8 mouse cellular contexts compared by ENCODE assay signal in the genomic region with DNA sequence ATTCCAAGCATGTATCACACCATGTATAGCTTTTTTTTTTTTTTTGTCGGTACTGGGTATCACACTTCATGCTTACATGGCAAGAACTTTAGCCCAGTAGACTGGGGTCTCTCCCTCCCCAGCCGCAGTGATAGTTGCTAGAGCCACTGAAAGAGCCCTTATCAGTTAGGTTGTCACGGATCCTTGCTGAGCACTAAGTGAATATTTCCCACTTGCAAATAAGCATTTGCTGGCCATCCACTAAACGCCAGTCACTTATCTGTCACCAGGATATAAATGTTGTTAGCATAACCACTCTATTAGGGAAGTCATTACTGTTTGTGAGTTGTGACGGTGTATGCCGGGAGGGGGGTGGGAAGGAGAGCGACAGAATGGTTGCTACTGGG. TPM values are rescaled to one million over a fixed set of nuclear protein-coding genes. Genes with fewer than 3 reads are reported as not detected.
DNase-seq lines count a peak whose midpoint lies in the region; ATAC-seq lines count a peak whose summit lies in the region.

No protein-coding gene starts in this region.

- peak; percentile 2; the same call in 1 of the 2 replicates for ATAC-seq in lung, embryonic 15.5 days (ENCODE audit: borderline replicate concordance, extremely low read depth, low FRiP score, low TSS enrichment)
- no peak for ATAC-seq in embryonic facial prominence, embryonic 14.5 days (ENCODE audit: low read depth)
- ATAC-seq in intestine, embryonic 14.5 days (replicated peaks; ENCODE audit: low FRiP score, low TSS enrichment, low read depth) = peak; percentile 18; the same call in 1 of the 2 replicates

- peaks cover 11% of the 10 kb centered on the region for H3K36me3 ChIP-seq in lung, embryonic 15.5 days
- peaks cover 23% of the 10 kb centered on the region for H3K36me3 ChIP-seq in embryonic facial prominence, embryonic 14.5 days (ENCODE audit: control insufficient read depth, insufficient read depth, low read length)
- peaks cover 4% of the 10 kb centered on the region for H3K36me3 ChIP-seq in intestine, embryonic 14.5 days (ENCODE audit: control insufficient read depth, insufficient read depth, low read length)
- H3K36me3 ChIP-seq in midbrain, embryonic 10.5 days = peaks cover 30% of the 10 kb centered on the region

- H3K4me3 ChIP-seq in lung, embryonic 15.5 days = peak overlapping the region; percentile 91
- H3K4me3 ChIP-seq in embryonic facial prominence, embryonic 14.5 days (ENCODE audit: low read depth, low read length) = peak overlapping the region; percentile 98
- H3K4me3 ChIP-seq in intestine, embryonic 14.5 days (ENCODE audit: low read depth, low read length) = peak overlapping the region; percentile 64
- peak overlapping the region; percentile 90 for H3K4me3 ChIP-seq in midbrain, embryonic 10.5 days

- WGBS in lung, embryonic 15.5 days = 4% methylated on average over 7 of the region's 7 CpGs
- 9% methylated on average over 7 of the region's 7 CpGs for WGBS in embryonic facial prominence, embryonic 14.5 days
- 6% methylated on average over 7 of the region's 7 CpGs for WGBS in intestine, embryonic 14.5 days
- WGBS in midbrain, embryonic 10.5 days = 14% methylated on average over 7 of the region's 7 CpGs

- H3K27me3 ChIP-seq in lung, embryonic 15.5 days = peaks cover 7% of the 10 kb centered on the region; the same call in 1 of the 2 replicates
- no peaks in the 10 kb centered on the region for H3K27me3 ChIP-seq in embryonic facial prominence, embryonic 14.5 days (replicated peaks; ENCODE audit: control insufficient read depth, insufficient read depth, low read length)
- no peaks in the 10 kb centered on the region; the same call in 1 of the 2 replicates for H3K27me3 ChIP-seq in intestine, embryonic 14.5 days (replicated peaks; ENCODE audit: control insufficient read depth, insufficient read depth, low read length)
- peaks cover 7% of the 10 kb centered on the region; the same call in 1 of the 2 replicates for H3K27me3 ChIP-seq in midbrain, embryonic 10.5 days (ENCODE audit: low read depth, poor library complexity, severe bottlenecking)

- H3K4me1 ChIP-seq in lung, embryonic 15.5 days = peaks cover 14% of the 10 kb centered on the region
- H3K4me1 ChIP-seq in embryonic facial prominence, embryonic 14.5 days (ENCODE audit: control insufficient read depth, insufficient read depth, low read length) = peaks cover 14% of the 10 kb centered on the region
- peaks cover 11% of the 10 kb centered on the region for H3K4me1 ChIP-seq in intestine, embryonic 14.5 days (replicated peaks; ENCODE audit: control insufficient read depth, insufficient read depth, low read length)
- peaks cover 18% of the 10 kb centered on the region for H3K4me1 ChIP-seq in midbrain, embryonic 10.5 days

- H3K27ac ChIP-seq in lung, embryonic 15.5 days = no peak overlapping the region
- no peak overlapping the region for H3K27ac ChIP-seq in embryonic facial prominence, embryonic 14.5 days (replicated peaks; ENCODE audit: low read depth, low read length)
- peak overlapping the region; percentile 22; the same call in 1 of the 2 replicates for H3K27ac ChIP-seq in intestine, embryonic 14.5 days (ENCODE audit: low read depth)
- H3K27ac ChIP-seq in midbrain, embryonic 10.5 days (replicated peaks) = peak overlapping the region; percentile 94

- no peak for DNase-seq in lung, postnatal 25 days (ENCODE audit: low spot score)
- DNase-seq in embryonic facial prominence, embryonic 14.5 days (ENCODE audit: low spot score) = no peak
- DNase-seq in intestine, embryonic 14.5 days (ENCODE audit: low spot score) = no peak
- DNase-seq in midbrain, embryonic 10.5 days (ENCODE audit: low spot score) = no peak
- DNase-seq in adipocyte (ENCODE audit: low spot score) = no peak
- DNase-seq in right cerebral cortex, adult 18-20 months = no peak
- DNase-seq in gastrocnemius, adult 18-20 months (ENCODE audit: low spot score) = no peak

- H3K9ac ChIP-seq in lung, embryonic 15.5 days = peak overlapping the region; percentile 89; the same call in 1 of the 2 replicates
- H3K9ac ChIP-seq in embryonic facial prominence, embryonic 14.5 days (ENCODE audit: low read depth, low read length) = peak overlapping the region; percentile 90
- peak overlapping the region; percentile 77 for H3K9ac ChIP-seq in intestine, embryonic 14.5 days (ENCODE audit: low read length)

- H3K4me2 ChIP-seq in lung, embryonic 15.5 days = peak overlapping the region; percentile 84
- H3K4me2 ChIP-seq in embryonic facial prominence, embryonic 14.5 days (ENCODE audit: low read depth, low read length) = peak overlapping the region; percentile 86
- peak overlapping the region; percentile 92 for H3K4me2 ChIP-seq in intestine, embryonic 14.5 days (ENCODE audit: low read length)

- H3K9me3 ChIP-seq in lung, embryonic 15.5 days = no peaks in the 10 kb centered on the region
- H3K9me3 ChIP-seq in embryonic facial prominence, embryonic 14.5 days (ENCODE audit: control insufficient read depth, low read length) = no peaks in the 10 kb centered on the region
- H3K9me3 ChIP-seq in intestine, embryonic 14.5 days (ENCODE audit: control insufficient read depth, low read length) = no peaks in the 10 kb centered on the region
- H3K9me3 ChIP-seq in midbrain, embryonic 10.5 days (replicated peaks) = no peaks in the 10 kb centered on the region

RNA-seq across cellular contexts. Expression of a gene that starts 0.4 kb away (rescaled TPM):
- polyA plus RNA-seq in lung, embryonic 15.5 days (2015; fragmentation: Nextera tagmentation; extraction: Ambion mirVana) = 155 and 161 TPM in 2 replicates
- 161 and 176 TPM in 2 replicates for polyA plus RNA-seq in embryonic facial prominence, embryonic 14.5 days (2014; fragmentation: Nextera tagmentation; extraction: Ambion mirVana)
- 154 and 165 TPM in 2 replicates for polyA plus RNA-seq in intestine, embryonic 14.5 days (2014; fragmentation: Nextera tagmentation; extraction: Ambion mirVana)
- 222 and 233 TPM in 2 replicates for polyA plus RNA-seq in midbrain, embryonic 10.5 days (2016; fragmentation: Nextera tagmentation; extraction: Ambion mirVana)
- 10 to 100 TPM; 85.4 to 87.0 TPM for total RNA-seq in gastrocnemius, adult 18-20 months (2021)

RNA-seq across cellular contexts. Expression of a gene that starts 19.9 kb away (rescaled TPM):
- polyA plus RNA-seq in lung, embryonic 15.5 days (2015; fragmentation: Nextera tagmentation; extraction: Ambion mirVana) = 63.4 and 70.7 TPM in 2 replicates
- polyA plus RNA-seq in embryonic facial prominence, embryonic 14.5 days (2014; fragmentation: Nextera tagmentation; extraction: Ambion mirVana) = 35.4 and 40.8 TPM in 2 replicates
- 63.8 and 67.1 TPM in 2 replicates for polyA plus RNA-seq in intestine, embryonic 14.5 days (2014; fragmentation: Nextera tagmentation; extraction: Ambion mirVana)
- 59.6 and 68.0 TPM in 2 replicates for polyA plus RNA-seq in midbrain, embryonic 10.5 days (2016; fragmentation: Nextera tagmentation; extraction: Ambion mirVana)
- 1 to 10 TPM; 6.5 to 7.8 TPM for total RNA-seq in gastrocnemius, adult 18-20 months (2021)

Comparison
In these comparisons a context has a peak if more than half of its experiments do, and no peak if none do; other contexts are left out.
1. H3K27ac ChIP-seq: peak in intestine, embryonic 14.5 days (single experiment) and midbrain, embryonic 10.5 days (single experiment); none in lung, embryonic 15.5 days (single experiment) and embryonic facial prominence, embryonic 14.5 days (single experiment).
2. Peak in every context shown above with its lines, with median percentiles within 50 percentile points of each other: H3K4me2 ChIP-seq, H3K4me3 ChIP-seq and H3K9ac ChIP-seq.